Mouse (Mus musculus) gastrocnemius, adult 18-20 months (tissue): ENCODE measurements around the gene Gm16181. TPM values are rescaled to one million over a fixed set of nuclear protein-coding genes. Genes with fewer than 3 reads are reported as not detected.

Experiments
- DNase-seq: peaks from one replicate; pipeline ENCODE4 v3.0.0; 2021; ENCODE audit warnings: low spot score
- long read RNA-seq, 2 experiments: library from polyadenylated mRNA; stranded (forward); transcript quantifications; one replicate each; pipeline ENCODE4 v2.0.0; 2021
- total RNA-seq, 2 experiments: library from RNA; stranded (reverse); gene quantifications; 2 replicates each; pipeline ENCODE4 v1.2.3; 2021

Gene Gm16181
- total RNA-seq: not detected
- long read RNA-seq, experiment 1: 0 reads
- long read RNA-seq, experiment 2: 0 reads

GRCm38 (mm10) chr17:35220156-35220952, at the start of gene Gm16181:
TSS of gene Gm16181 (plus strand) at chr17:35220834.
- DNase-seq: no peak

- DNase-seq: no peak
Observed at GRCm38 (mm10) chr17:35172445-35173234, 48.0 kb upstream of the Gm16181 start.

GRCm38 (mm10) chr17:35173329-35173728, 47.3 kb upstream of the Gm16181 start:
- DNase-seq: no peak

GRCm38 (mm10) chr17:35174201-35174977, 46.2 kb upstream of the Gm16181 start:
- DNase-seq: no peak

GRCm38 (mm10) chr17:35175382-35175781, 45.3 kb upstream of the Gm16181 start:
- no peak for DNase-seq

- DNase-seq: no peak
Observed at GRCm38 (mm10) chr17:35175968-35176367, 44.7 kb upstream of the Gm16181 start, which contains the start of gene Aif1. TSS of gene Aif1 (minus strand) at chr17:35176068.

GRCm38 (mm10) chr17:35178528-35178927, 42.1 kb upstream of the Gm16181 start:
- peak; percentile 69 for DNase-seq

- no peak for DNase-seq
Observed at GRCm38 (mm10) chr17:35180093-35180492, 40.5 kb upstream of the Gm16181 start.

GRCm38 (mm10) chr17:35185639-35186611, 34.7 kb upstream of the Gm16181 start:
- peak; percentile 74 for DNase-seq

GRCm38 (mm10) chr17:35186681-35187080, 34.0 kb upstream of the Gm16181 start:
- DNase-seq: no peak

- DNase-seq: no peak
Observed at GRCm38 (mm10) chr17:35187345-35187744, 33.3 kb upstream of the Gm16181 start.

- no peak for DNase-seq
Observed at GRCm38 (mm10) chr17:35187959-35188610, 32.5 kb upstream of the Gm16181 start, which contains the start of gene Lst1. TSS of gene Lst1 (minus strand) at chr17:35188439.

- no peak for DNase-seq
Observed at GRCm38 (mm10) chr17:35189186-35189585, 31.4 kb upstream of the Gm16181 start.

GRCm38 (mm10) chr17:35190096-35190495, 30.5 kb upstream of the Gm16181 start:
- no peak for DNase-seq

- DNase-seq: no peak
Observed at GRCm38 (mm10) chr17:35191723-35192122, 28.9 kb upstream of the Gm16181 start.

- DNase-seq: no peak
Observed at GRCm38 (mm10) chr17:35192924-35193323, 27.7 kb upstream of the Gm16181 start.

GRCm38 (mm10) chr17:35193881-35194843, 26.5 kb upstream of the Gm16181 start, which contains the start of gene Ltb:
TSS of gene Ltb (plus strand) at chr17:35194439.
- DNase-seq: no peak

GRCm38 (mm10) chr17:35194844-35195630, 25.6 kb upstream of the Gm16181 start:
- DNase-seq: no peak
